Mouse (Mus musculus): ENCODE measurements around the gene Fgf3. TPM values are rescaled to one million over a fixed set of nuclear protein-coding genes. Genes with fewer than 3 reads are reported as not detected.

Gene Fgf3
- 2.4 TPM in 1 of 2 replicates, not detected in the other for polyA plus RNA-seq (2011; ENCODE audit: insufficient read depth, insufficient read length, low replicate concordance, missing spikeins)

- Histone ChIP-seq H3K27ac (ENCODE audit: control insufficient read depth, insufficient read depth, low read depth, low read length, poor library complexity) (no peak within 1 kb of the TSS), H3K4me3 (replicated peaks; ENCODE audit: control insufficient read depth, low read depth, low read length) (no peak within 1 kb of the TSS), H3K4me1 (ENCODE audit: control insufficient read depth, insufficient read depth, low read length) (no peaks in the 10 kb centered on the region; the same call in 1 of the 2 replicates)
- WGBS: 8% methylated on average over 43 of the region's 43 CpGs
- no peak for TF ChIP-seq POLR2A (IDR thresholded peaks at IDR 0.05; ENCODE audit: borderline replicate concordance, control insufficient read depth, low read depth, low read length)
- TF ChIP-seq CTCF (IDR thresholded peaks at IDR 0.05; ENCODE audit: control insufficient read depth, insufficient read depth, low read length): no peak
Observed at GRCm38 (mm10) chr7:144837891-144838488, at the start of gene Fgf3. Gene Fgf3 (plus strand): TSS chr7:144838083.

GRCm38 (mm10) chr7:144788631-144789030, 49.3 kb upstream of the Fgf3 start:
- H3K4me3 ChIP-seq (replicated peaks; ENCODE audit: control insufficient read depth, low read depth, low read length): no peak overlapping the region
- H3K27ac ChIP-seq (ENCODE audit: control insufficient read depth, insufficient read depth, low read depth, low read length, poor library complexity): no peak overlapping the region
- 22% methylated on average over 4 of the region's 4 CpGs for WGBS
- no peak for TF ChIP-seq CTCF (IDR thresholded peaks at IDR 0.05; ENCODE audit: control insufficient read depth, insufficient read depth, low read length)
- no peak for TF ChIP-seq POLR2A (IDR thresholded peaks at IDR 0.05; ENCODE audit: borderline replicate concordance, control insufficient read depth, low read depth, low read length)
- H3K4me1 ChIP-seq (ENCODE audit: control insufficient read depth, insufficient read depth, low read length): no peaks in the 10 kb centered on the region

- no peaks in the 10 kb centered on the region for H3K4me1 ChIP-seq (ENCODE audit: control insufficient read depth, insufficient read depth, low read length)
- no peak for TF ChIP-seq POLR2A (IDR thresholded peaks at IDR 0.05; ENCODE audit: borderline replicate concordance, control insufficient read depth, low read depth, low read length)
- 0 out of 2 replicates have a peak, but pooled peaks have one; percentile 13 for TF ChIP-seq CTCF (IDR thresholded peaks at IDR 0.05; ENCODE audit: control insufficient read depth, insufficient read depth, low read length)
- no peak overlapping the region for H3K27ac ChIP-seq (ENCODE audit: control insufficient read depth, insufficient read depth, low read depth, low read length, poor library complexity)
- no peak overlapping the region for H3K4me3 ChIP-seq (replicated peaks; ENCODE audit: control insufficient read depth, low read depth, low read length)
- WGBS: 72% methylated on average over 36 of the region's 36 CpGs
Observed at GRCm38 (mm10) chr7:144789601-144790556, 48.0 kb upstream of the Fgf3 start.

- WGBS: 81% methylated on average over 7 of the region's 7 CpGs
- H3K4me1 ChIP-seq (ENCODE audit: control insufficient read depth, insufficient read depth, low read length): no peaks in the 10 kb centered on the region
- H3K4me3 ChIP-seq (replicated peaks; ENCODE audit: control insufficient read depth, low read depth, low read length): no peak overlapping the region
- no peak overlapping the region for H3K27ac ChIP-seq (ENCODE audit: control insufficient read depth, insufficient read depth, low read depth, low read length, poor library complexity)
- TF ChIP-seq POLR2A (IDR thresholded peaks at IDR 0.05; ENCODE audit: borderline replicate concordance, control insufficient read depth, low read depth, low read length): no peak
- TF ChIP-seq CTCF (IDR thresholded peaks at IDR 0.05; ENCODE audit: control insufficient read depth, insufficient read depth, low read length): no peak
Observed at GRCm38 (mm10) chr7:144791426-144791825, 46.5 kb upstream of the Fgf3 start.

GRCm38 (mm10) chr7:144793296-144793695, 44.6 kb upstream of the Fgf3 start:
- H3K4me3 ChIP-seq (replicated peaks; ENCODE audit: control insufficient read depth, low read depth, low read length): no peak overlapping the region
- H3K27ac ChIP-seq (ENCODE audit: control insufficient read depth, insufficient read depth, low read depth, low read length, poor library complexity): no peak overlapping the region
- 74% methylated on average over 10 of the region's 10 CpGs for WGBS
- TF ChIP-seq CTCF (IDR thresholded peaks at IDR 0.05; ENCODE audit: control insufficient read depth, insufficient read depth, low read length) (no peak), POLR2A (IDR thresholded peaks at IDR 0.05; ENCODE audit: borderline replicate concordance, control insufficient read depth, low read depth, low read length) (no peak)
- no peaks in the 10 kb centered on the region for H3K4me1 ChIP-seq (ENCODE audit: control insufficient read depth, insufficient read depth, low read length)

DNA sequence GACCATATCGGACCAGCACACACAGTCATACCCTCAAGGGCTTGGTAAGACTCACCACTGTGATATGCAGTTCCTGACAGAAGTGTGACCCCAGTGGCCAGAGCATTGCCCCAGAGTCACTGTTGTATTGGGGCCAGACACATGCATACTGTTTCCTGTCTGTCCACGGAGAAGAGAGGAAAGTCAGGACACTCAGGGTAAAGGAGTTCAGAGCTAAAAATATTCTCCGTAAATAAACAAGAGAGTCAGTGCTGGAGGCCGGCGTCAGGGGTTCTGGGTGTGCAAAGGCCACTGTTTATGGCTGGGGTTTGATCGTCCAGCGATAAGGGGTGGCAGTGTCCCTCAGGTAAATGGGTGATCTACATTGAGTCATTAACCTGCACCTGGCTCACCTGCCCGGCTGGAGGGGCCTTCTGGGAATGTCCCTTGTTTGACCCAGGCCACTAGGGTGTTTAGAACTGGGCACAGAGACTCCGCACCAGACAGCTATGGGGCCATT, 41.9 kb upstream of the Fgf3 start:
- H3K4me3 ChIP-seq (replicated peaks; ENCODE audit: control insufficient read depth, low read depth, low read length): no peak overlapping the region
- H3K4me1 ChIP-seq (ENCODE audit: control insufficient read depth, insufficient read depth, low read length): no peaks in the 10 kb centered on the region
- TF ChIP-seq POLR2A (IDR thresholded peaks at IDR 0.05; ENCODE audit: borderline replicate concordance, control insufficient read depth, low read depth, low read length) (no peak), CTCF (IDR thresholded peaks at IDR 0.05; ENCODE audit: control insufficient read depth, insufficient read depth, low read length) (no peak)
- 76% methylated on average over 9 of the region's 9 CpGs for WGBS
- H3K27ac ChIP-seq (ENCODE audit: control insufficient read depth, insufficient read depth, low read depth, low read length, poor library complexity): no peak overlapping the region

GRCm38 (mm10) chr7:144796986-144797735, 40.7 kb upstream of the Fgf3 start:
- 81% methylated on average over 17 of the region's 17 CpGs for WGBS
- no peak overlapping the region for H3K27ac ChIP-seq (ENCODE audit: control insufficient read depth, insufficient read depth, low read depth, low read length, poor library complexity)
- TF ChIP-seq POLR2A (IDR thresholded peaks at IDR 0.05; ENCODE audit: borderline replicate concordance, control insufficient read depth, low read depth, low read length) (no peak), CTCF (IDR thresholded peaks at IDR 0.05; ENCODE audit: control insufficient read depth, insufficient read depth, low read length) (no peak)
- no peak overlapping the region for H3K4me3 ChIP-seq (replicated peaks; ENCODE audit: control insufficient read depth, low read depth, low read length)
- no peaks in the 10 kb centered on the region for H3K4me1 ChIP-seq (ENCODE audit: control insufficient read depth, insufficient read depth, low read length)

Measured in bone marrow, adult 2 months (tissue).